Mouse (Mus musculus) hindbrain, embryonic 10.5 days (tissue): ENCODE measurements around the gene Cog8. TPM values are rescaled to one million over a fixed set of nuclear protein-coding genes. Genes with fewer than 3 reads are reported as not detected.

Source experiments
- DNase-seq: peaks from one replicate; pipeline ENCODE4 v3.0.0-alpha.2; 2017; ENCODE audit warnings: low spot score
- H3K27ac ChIP-seq: fragments of 300-500 bp; sonication (generic); 2 replicates; pipeline ENCODE4 v1.5.1; 2016; ENCODE audit warnings: mild to moderate bottlenecking, moderate library complexity
- H3K27me3 ChIP-seq: fragments of 300-500 bp; sonication (generic); 2 replicates; pipeline ENCODE4 v1.6.1; 2016; ENCODE audit warnings: mild to moderate bottlenecking; ENCODE audit not compliant: poor library complexity, insufficient read depth, severe bottlenecking
- H3K36me3 ChIP-seq: fragments of 300-500 bp; sonication (generic); 2 replicates; pipeline ENCODE4 v1.6.1; 2016; ENCODE audit warnings: mild to moderate bottlenecking, moderate library complexity
- H3K4me1 ChIP-seq: fragments of 300-500 bp; sonication (generic); replicated peaks from 2 replicates; pipeline ENCODE4 v1.6.1; 2016; ENCODE audit warnings: mild to moderate bottlenecking
- H3K4me3 ChIP-seq: fragments of 300-500 bp; sonication (generic); 2 replicates; pipeline ENCODE4 v1.5.1; 2016; ENCODE audit warnings: mild to moderate bottlenecking, moderate library complexity
- H3K9me3 ChIP-seq: fragments of 300-500 bp; sonication (generic); 2 replicates; pipeline ENCODE4 v1.6.1; 2016; ENCODE audit warnings: mild to moderate bottlenecking, moderate library complexity
- WGBS: fragments of 180-500 bp; shearing (Covaris S2); methylation state at CpG from one replicate; pipeline ENCODE4 v1.1.7; 2016; 5-methylcytosine and 5-hydroxymethylcytosine counted together
- polyA plus RNA-seq: library from polyadenylated mRNA; unstranded; fragments of >200 nt; fragmentation: Nextera tagmentation; extraction: Ambion mirVana; gene quantifications from 2 replicates; pipeline ENCODE4 v1.2.1, GENCODE M21; 2016

Cog8 gene
- polyA plus RNA-seq, result 39.2 and 43.5 TPM in 2 replicates

GRCm38 (mm10) chr8:107056076-107056972 lies at the start of gene Cog8, which contains the start of gene Nip7:
Gene Cog8, minus strand, starts transcription at chr8:107056689.
Gene Nip7, plus strand, starts transcription at chr8:107056877.
- no peaks in the 10 kb centered on the region for H3K9me3 ChIP-seq
- H3K4me1 ChIP-seq, result peaks cover 26% of the 10 kb centered on the region
- H3K27me3 ChIP-seq, result no peaks in the 10 kb centered on the region
- H3K36me3 ChIP-seq, result peaks cover 68% of the 10 kb centered on the region
- H3K27ac ChIP-seq, result peak within 1 kb of the TSS; percentile 89
- H3K4me3 ChIP-seq, result peak within 1 kb of the TSS; percentile 98
- peak; percentile 97 for DNase-seq
- WGBS, result under 1% methylated on average over 88 of the region's 88 CpGs

DNA sequence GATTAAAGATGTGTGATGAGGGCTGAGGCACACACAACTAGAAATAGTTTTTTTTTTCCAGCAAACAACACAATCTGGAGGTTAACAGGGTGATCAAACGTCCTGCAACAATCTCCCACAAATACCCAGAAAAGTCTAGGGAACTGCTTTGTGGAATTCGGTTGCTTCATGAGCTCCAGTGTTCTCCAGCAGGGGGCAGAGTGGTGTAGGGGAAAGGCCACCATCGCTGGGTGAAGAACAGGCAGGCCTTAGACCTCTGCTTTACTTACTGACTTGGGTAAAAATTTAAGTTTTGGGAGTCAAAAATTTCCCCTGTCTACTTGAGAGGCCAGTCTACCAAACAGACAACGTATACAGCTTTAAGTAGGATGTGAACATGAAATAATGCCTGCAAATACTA lies 48.1 kb upstream of the Cog8 start:
- H3K27ac ChIP-seq, result no peak overlapping the region
- H3K4me3 ChIP-seq, result no peak overlapping the region
- 11% methylated on average over 4 of the region's 4 CpGs for WGBS
- peak; percentile 76 for DNase-seq
- peaks cover 7% of the 10 kb centered on the region; the same call in 1 of the 2 replicates for H3K4me1 ChIP-seq
- H3K36me3 ChIP-seq, result no peaks in the 10 kb centered on the region
- no peaks in the 10 kb centered on the region for H3K9me3 ChIP-seq
- no peaks in the 10 kb centered on the region for H3K27me3 ChIP-seq

DNA sequence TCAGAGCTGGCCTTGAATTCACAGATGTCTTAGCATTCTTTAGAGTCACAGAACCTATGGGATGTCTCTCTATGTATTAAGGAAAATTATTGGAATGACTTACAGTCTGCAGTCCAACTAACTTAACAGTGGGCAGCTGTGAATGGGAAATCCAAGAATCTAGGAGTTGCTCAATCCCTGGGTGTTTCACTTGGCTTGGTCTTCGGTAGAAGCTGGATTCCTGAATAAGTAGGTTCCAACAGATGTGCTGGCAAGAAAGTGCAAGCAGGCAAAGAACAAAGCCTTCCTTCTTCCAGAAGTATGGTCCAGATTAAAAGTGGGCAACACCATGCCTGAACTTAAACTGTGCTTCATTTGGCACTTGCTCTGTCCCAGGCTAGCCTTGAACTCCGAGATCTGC lies 44.1 kb upstream of the Cog8 start:
- Histone ChIP-seq H3K4me3 (no peak overlapping the region), H3K4me1 (peaks cover 3% of the 10 kb centered on the region; the same call in 1 of the 2 replicates), H3K36me3 (no peaks in the 10 kb centered on the region), H3K27ac (no peak overlapping the region), H3K9me3 (no peaks in the 10 kb centered on the region), H3K27me3 (no peaks in the 10 kb centered on the region)
- DNase-seq, result no peak
- 88% methylated on average over 2 of the region's 2 CpGs for WGBS

- peak; percentile 96 for DNase-seq
- peak within 1 kb of the TSS; percentile 97 for H3K27ac ChIP-seq
- H3K4me1 ChIP-seq, result peaks cover 22% of the 10 kb centered on the region
- WGBS, result 4% methylated on average over 39 of the region's 39 CpGs
- H3K36me3 ChIP-seq, result peaks cover 31% of the 10 kb centered on the region
- no peaks in the 10 kb centered on the region for H3K27me3 ChIP-seq
- no peaks in the 10 kb centered on the region for H3K9me3 ChIP-seq
- peak within 1 kb of the TSS; percentile 86 for H3K4me3 ChIP-seq
These were observed 40.0 kb upstream of the Cog8 start, which contains the start of gene Terf2 for GRCm38 (mm10) chr8:107096366-107097036. Gene Terf2, minus strand, starts transcription at chr8:107096547.

GRCm38 (mm10) chr8:107095717-107096365 lies 39.4 kb upstream of the Cog8 start:
- peaks cover 22% of the 10 kb centered on the region for H3K4me1 ChIP-seq
- 1% methylated on average over 53 of the region's 53 CpGs for WGBS

GRCm38 (mm10) chr8:107090531-107090930 lies 34.0 kb upstream of the Cog8 start:
- WGBS, result 94% methylated on average over 7 of the region's 7 CpGs
- Histone ChIP-seq H3K36me3 (peaks cover 88% of the 10 kb centered on the region), H3K4me3 (no peak overlapping the region), H3K9me3 (peaks cover 4% of the 10 kb centered on the region; the same call in 1 of the 2 replicates), H3K27me3 (no peaks in the 10 kb centered on the region), H3K4me1 (peaks cover 18% of the 10 kb centered on the region), H3K27ac (no peak overlapping the region)
- no peak for DNase-seq

More at GRCm38 (mm10) chr8:107095717-107096365, 39.4 kb upstream of the Cog8 start:
- H3K27ac ChIP-seq, result peak overlapping the region; percentile 97
- DNase-seq, result no peak
- no peaks in the 10 kb centered on the region for H3K27me3 ChIP-seq
- H3K9me3 ChIP-seq, result no peaks in the 10 kb centered on the region
- peak overlapping the region; percentile 86 for H3K4me3 ChIP-seq
- peaks cover 37% of the 10 kb centered on the region for H3K36me3 ChIP-seq

DNA sequence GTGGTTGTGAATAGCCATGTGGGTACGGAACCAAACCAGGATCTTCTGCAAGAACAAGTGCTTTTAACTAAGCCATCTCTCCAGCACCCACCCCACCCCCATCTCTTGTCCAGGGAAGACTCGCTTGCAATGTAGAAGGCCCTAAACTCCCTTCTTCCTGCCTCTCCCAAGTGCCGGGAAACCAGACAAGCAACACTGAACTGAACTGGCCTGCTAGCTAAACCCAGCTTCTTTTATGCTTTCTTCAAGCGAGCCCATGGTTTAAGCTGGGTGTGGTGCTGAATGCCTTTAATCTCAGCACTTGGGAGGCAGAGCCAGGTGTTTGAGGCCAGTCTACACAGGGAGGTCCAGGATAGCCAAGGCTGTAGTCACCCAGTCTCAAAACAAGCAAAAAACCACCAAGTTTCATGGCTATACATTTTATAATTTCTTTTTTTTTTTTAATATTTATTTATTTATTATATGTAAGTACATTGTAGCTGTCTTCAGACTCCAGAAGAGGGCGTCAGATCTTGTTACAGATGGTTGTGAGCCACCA lies 32.1 kb upstream of the Cog8 start:
- Histone ChIP-seq H3K4me3 (no peak overlapping the region), H3K36me3 (peaks cover 96% of the 10 kb centered on the region), H3K4me1 (no peaks in the 10 kb centered on the region), H3K27ac (no peak overlapping the region), H3K9me3 (peaks cover 4% of the 10 kb centered on the region; the same call in 1 of the 2 replicates), H3K27me3 (no peaks in the 10 kb centered on the region)
- DNase-seq, result no peak
- 94% methylated on average over 5 of the region's 5 CpGs for WGBS

- 97% methylated on average over 5 of the region's 5 CpGs for WGBS
- no peak overlapping the region for H3K4me3 ChIP-seq
- H3K9me3 ChIP-seq, result peaks cover 4% of the 10 kb centered on the region; the same call in 1 of the 2 replicates
- no peak overlapping the region for H3K27ac ChIP-seq
- H3K27me3 ChIP-seq, result no peaks in the 10 kb centered on the region
- DNase-seq, result no peak
- H3K4me1 ChIP-seq, result no peaks in the 10 kb centered on the region
- peaks cover 97% of the 10 kb centered on the region for H3K36me3 ChIP-seq
These were observed 29.5 kb upstream of the Cog8 start for GRCm38 (mm10) chr8:107086018-107086417.

DNA sequence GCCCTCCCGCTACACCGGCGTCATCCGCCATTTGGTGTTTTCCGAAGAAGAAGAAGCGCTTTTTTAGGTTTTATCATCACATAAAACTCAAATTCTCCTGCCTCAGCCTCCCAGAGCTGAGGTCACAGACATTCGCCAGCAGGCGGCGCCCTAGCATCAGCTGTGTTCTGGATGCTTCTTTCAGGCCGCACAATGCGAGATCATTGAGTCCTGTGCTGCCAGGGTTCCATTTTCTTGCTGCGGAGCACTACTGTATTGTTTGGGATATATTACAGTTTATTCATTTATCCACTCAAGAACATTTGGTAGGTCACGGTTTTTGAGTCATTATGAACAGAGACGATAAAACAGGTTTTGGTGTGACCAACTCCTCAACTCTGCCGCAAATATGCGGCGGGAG lies 28.9 kb upstream of the Cog8 start:
- no peak overlapping the region for H3K27ac ChIP-seq
- 96% methylated on average over 17 of the region's 17 CpGs for WGBS
- no peak overlapping the region for H3K4me3 ChIP-seq
- peaks cover 4% of the 10 kb centered on the region; the same call in 1 of the 2 replicates for H3K9me3 ChIP-seq
- H3K27me3 ChIP-seq, result no peaks in the 10 kb centered on the region
- H3K36me3 ChIP-seq, result peaks cover 97% of the 10 kb centered on the region
- H3K4me1 ChIP-seq, result no peaks in the 10 kb centered on the region
- no peak for DNase-seq

DNA sequence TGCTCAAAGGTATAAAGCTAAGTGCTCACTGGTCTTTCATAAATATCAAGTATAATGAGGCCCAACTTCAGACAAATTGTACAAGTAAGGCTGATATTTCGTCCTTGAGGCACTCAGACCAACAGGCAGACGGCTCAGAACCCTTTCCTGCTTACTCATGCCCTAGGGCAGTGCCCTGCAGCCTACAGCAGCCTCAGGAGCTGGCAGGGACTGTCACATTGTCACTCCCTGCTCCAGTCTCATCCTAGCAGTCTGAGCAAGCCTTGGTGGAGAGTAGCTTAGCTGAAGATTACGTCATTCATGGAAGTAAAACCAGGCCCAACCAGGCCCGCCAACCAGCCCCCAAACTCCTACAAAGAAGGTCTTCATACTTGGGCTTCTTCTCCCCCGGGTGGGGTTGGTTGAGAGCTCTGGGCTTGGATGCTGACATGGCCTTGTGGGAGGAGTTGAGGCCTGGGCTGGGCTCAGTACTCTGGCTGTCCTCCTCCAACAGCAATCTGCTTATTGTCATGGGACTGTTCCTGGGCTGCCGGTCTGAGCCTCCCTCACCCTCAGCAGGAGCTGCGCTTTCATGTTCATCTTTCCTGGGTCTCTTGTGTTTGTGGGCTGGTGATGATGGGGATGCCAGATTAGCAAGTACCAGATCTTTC lies 19.9 kb upstream of the Cog8 start:
- Histone ChIP-seq H3K27me3 (no peaks in the 10 kb centered on the region), H3K27ac (no peak overlapping the region), H3K36me3 (peaks cover 99% of the 10 kb centered on the region), H3K9me3 (no peaks in the 10 kb centered on the region), H3K4me1 (no peaks in the 10 kb centered on the region), H3K4me3 (no peak overlapping the region)
- DNase-seq, result no peak
- 94% methylated on average over 7 of the region's 7 CpGs for WGBS

DNA sequence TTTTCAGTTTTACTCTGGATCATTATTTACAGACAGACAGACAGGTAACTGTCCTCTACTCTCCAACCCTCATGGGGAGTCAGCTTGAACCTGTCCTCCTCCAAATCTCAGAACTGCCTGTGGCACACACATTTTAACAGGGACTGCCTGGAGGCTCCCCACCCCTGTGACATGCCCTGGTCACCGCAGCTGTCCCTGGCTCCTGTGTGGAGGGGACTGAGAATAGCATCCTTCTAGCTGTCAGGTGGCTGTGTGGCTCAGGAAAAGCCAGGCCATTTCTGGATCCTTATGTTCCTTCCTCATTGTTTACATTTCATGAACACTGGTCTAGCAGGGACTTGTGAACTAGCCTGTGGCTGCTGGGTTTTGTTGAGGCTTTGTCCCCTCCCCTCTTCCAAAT lies 17.6 kb upstream of the Cog8 start:
- Histone ChIP-seq H3K9me3 (no peaks in the 10 kb centered on the region), H3K27ac (no peak overlapping the region), H3K36me3 (peaks cover 98% of the 10 kb centered on the region), H3K27me3 (no peaks in the 10 kb centered on the region), H3K4me1 (no peaks in the 10 kb centered on the region), H3K4me3 (no peak overlapping the region)
- DNase-seq, result no peak
- 88% methylated on average over 1 of the region's 1 CpGs for WGBS

DNA sequence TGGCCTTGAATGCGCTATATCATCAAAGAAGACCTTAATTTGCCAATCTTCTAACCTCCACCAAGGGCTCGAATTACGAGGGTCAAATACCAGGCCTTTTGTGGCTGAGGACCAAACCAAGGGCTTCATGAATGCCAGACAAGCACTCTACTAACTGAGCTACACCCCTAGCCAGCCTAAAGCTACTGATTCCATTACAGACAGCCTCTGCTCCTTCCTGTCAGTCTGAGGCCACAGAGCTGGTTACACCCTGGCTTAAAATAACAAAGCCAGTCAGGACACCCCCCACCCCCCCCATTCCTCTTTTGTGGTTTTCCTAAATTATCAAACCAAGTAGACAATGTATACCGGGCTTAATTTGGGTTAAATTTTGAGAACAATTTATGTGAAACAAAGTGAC lies 17.2 kb upstream of the Cog8 start:
- Histone ChIP-seq H3K9me3 (no peaks in the 10 kb centered on the region), H3K27me3 (no peaks in the 10 kb centered on the region), H3K36me3 (peaks cover 98% of the 10 kb centered on the region), H3K4me3 (no peak overlapping the region), H3K27ac (no peak overlapping the region), H3K4me1 (no peaks in the 10 kb centered on the region)
- 88% methylated on average over 4 of the region's 4 CpGs for WGBS
- no peak for DNase-seq
